7 mouse cellular contexts compared by ENCODE assay signal in the genomic region with DNA sequence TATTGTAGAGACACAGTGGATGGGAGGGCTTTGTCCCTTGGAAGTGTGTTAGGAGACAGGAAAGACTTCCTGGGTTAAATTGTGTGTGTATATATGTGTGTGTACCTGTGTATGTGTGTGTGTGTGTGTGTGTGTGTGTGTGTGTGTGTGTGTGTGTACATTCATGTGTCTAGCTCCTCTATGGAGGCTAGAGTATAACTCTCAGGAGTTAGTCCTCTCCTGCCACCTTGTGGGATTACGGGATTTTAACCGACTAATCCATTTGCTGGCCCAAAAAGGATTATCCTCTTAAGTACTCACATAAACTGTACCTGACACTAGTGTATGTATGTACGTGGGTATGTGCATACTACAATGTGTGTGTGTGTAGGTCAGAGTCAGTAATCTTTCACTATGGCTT.
DNase-seq lines count a peak whose midpoint lies in the region; ATAC-seq and TF ChIP-seq lines count a peak whose summit lies in the region.

No protein-coding gene starts in this region.

- H3K4me1 ChIP-seq in cortical plate, adult 2 months (ENCODE audit: control insufficient read depth, insufficient read depth, low read length): no peaks in the 10 kb centered on the region; the same call in none of the 2 replicates
- no peaks in the 10 kb centered on the region for H3K4me1 ChIP-seq in intestine, embryonic 14.5 days (replicated peaks; ENCODE audit: control insufficient read depth, insufficient read depth, low read length)
- no peaks in the 10 kb centered on the region for H3K4me1 ChIP-seq in midbrain, embryonic 14.5 days (ENCODE audit: control insufficient read depth, insufficient read depth, low read length)
- peaks cover 11% of the 10 kb centered on the region for H3K4me1 ChIP-seq in thymus, adult 2 months (replicated peaks; ENCODE audit: control insufficient read depth, insufficient read depth, low read length)

- H3K9me3 ChIP-seq in intestine, embryonic 14.5 days (ENCODE audit: control insufficient read depth, low read length): no peaks in the 10 kb centered on the region
- no peaks in the 10 kb centered on the region for H3K9me3 ChIP-seq in midbrain, embryonic 14.5 days (ENCODE audit: control insufficient read depth, low read length)

- 0 out of 2 replicates have a peak, but pooled peaks have one; percentile 64 for ATAC-seq in intestine, embryonic 14.5 days (replicated peaks; ENCODE audit: low FRiP score, low TSS enrichment, low read depth)
- no peak for ATAC-seq in midbrain, embryonic 14.5 days (ENCODE audit: low FRiP score, low TSS enrichment)

- TF ChIP-seq CTCF in left cerebral cortex, adult 2 months (IDR thresholded peaks at IDR 0.05): peak; percentile 43
- 0 out of 2 replicates have a peak, but pooled peaks have one; percentile 26 for TF ChIP-seq CTCF in cortical plate, adult 2 months (IDR thresholded peaks at IDR 0.05; ENCODE audit: extremely low read depth, insufficient read depth, low read length)
- no peak for TF ChIP-seq CTCF in thymus, adult 2 months (IDR thresholded peaks at IDR 0.05; ENCODE audit: borderline replicate concordance, control insufficient read depth, extremely low read depth, insufficient read depth, low read length, poor library complexity)

- no peaks in the 10 kb centered on the region for H3K27me3 ChIP-seq in intestine, embryonic 14.5 days (replicated peaks; ENCODE audit: control insufficient read depth, insufficient read depth, low read length)
- H3K27me3 ChIP-seq in midbrain, embryonic 14.5 days (ENCODE audit: control insufficient read depth, insufficient read depth, low read length): no peaks in the 10 kb centered on the region
- H3K27me3 ChIP-seq in thymus, adult 2 months (ENCODE audit: control insufficient read depth, insufficient read depth, low read length): no peaks in the 10 kb centered on the region

- no peak overlapping the region for H3K9ac ChIP-seq in intestine, embryonic 14.5 days (ENCODE audit: low read length)
- H3K9ac ChIP-seq in midbrain, embryonic 14.5 days (replicated peaks; ENCODE audit: low read length): no peak overlapping the region

- no peak overlapping the region for H3K4me3 ChIP-seq in left cerebral cortex, adult 2 months
- no peak overlapping the region for H3K4me3 ChIP-seq in cortical plate, adult 2 months (ENCODE audit: insufficient read depth, low read length)
- no peak overlapping the region for H3K4me3 ChIP-seq in intestine, embryonic 14.5 days (ENCODE audit: low read depth, low read length)
- H3K4me3 ChIP-seq in midbrain, embryonic 14.5 days (replicated peaks; ENCODE audit: low read depth, low read length): no peak overlapping the region
- H3K4me3 ChIP-seq in thymus, adult 2 months (ENCODE audit: control insufficient read depth, insufficient read depth, low read length): no peak overlapping the region

- H3K27ac ChIP-seq in left cerebral cortex, adult 2 months: no peak overlapping the region
- H3K27ac ChIP-seq in cortical plate, adult 2 months (ENCODE audit: insufficient read depth, low read length): no peak overlapping the region
- no peak overlapping the region for H3K27ac ChIP-seq in intestine, embryonic 14.5 days (ENCODE audit: low read depth)
- no peak overlapping the region for H3K27ac ChIP-seq in midbrain, embryonic 14.5 days (replicated peaks; ENCODE audit: low read depth, low read length)
- no peak overlapping the region for H3K27ac ChIP-seq in thymus, adult 2 months (ENCODE audit: control insufficient read depth, insufficient read depth, low read length)

- H3K4me2 ChIP-seq in intestine, embryonic 14.5 days (ENCODE audit: low read length): no peak overlapping the region
- no peak overlapping the region for H3K4me2 ChIP-seq in midbrain, embryonic 14.5 days (ENCODE audit: low read length)

- peaks cover 5% of the 10 kb centered on the region; the same call in 1 of the 2 replicates for H3K36me3 ChIP-seq in intestine, embryonic 14.5 days (ENCODE audit: control insufficient read depth, insufficient read depth, low read length)
- peaks cover 44% of the 10 kb centered on the region for H3K36me3 ChIP-seq in midbrain, embryonic 14.5 days (ENCODE audit: control insufficient read depth, insufficient read depth, low read length)
- no peaks in the 10 kb centered on the region for H3K36me3 ChIP-seq in thymus, adult 2 months (ENCODE audit: control insufficient read depth, insufficient read depth, low read length)

- no peak for DNase-seq in left cerebral cortex, adult 2 months (ENCODE audit: extremely low spot score in 1 of 2, low spot score in 2 of 2)
- DNase-seq in left cerebral cortex, adult 11 months (ENCODE audit: low spot score): no peak
- no peak for DNase-seq in intestine, embryonic 14.5 days (ENCODE audit: low spot score)
- peak; percentile 81 for DNase-seq in midbrain, embryonic 14.5 days
- DNase-seq in thymus, adult 2 months: no peak
- no peak for DNase-seq in testis, postnatal 14 days (ENCODE audit: low spot score)

- no peak for TF ChIP-seq POLR2A in cortical plate, adult 2 months (IDR thresholded peaks at IDR 0.05; ENCODE audit: extremely low read depth, insufficient read depth, low read length)
- no peak for TF ChIP-seq POLR2A in thymus, adult 2 months (IDR thresholded peaks at IDR 0.05; ENCODE audit: control insufficient read depth, extremely low read depth, insufficient read depth, low read length, poor library complexity)

- intact Hi-C loops in left cerebral cortex, adult 2 months (cut with DNase I): loop anchor here (5.0 kb wide), 1 partner anchor 297 kb away; no protein-coding TSS in a partner anchor

- WGBS in intestine, embryonic 14.5 days: 53% methylated on average over 3 of the region's 3 CpGs
- WGBS in midbrain, embryonic 14.5 days: 51% methylated on average over 3 of the region's 3 CpGs
- WGBS in thymus, adult 2 months: 89% methylated on average over 3 of the region's 3 CpGs
